Comparison of ENCODE assay signal across 12 mouse cellular contexts in the genomic region with DNA sequence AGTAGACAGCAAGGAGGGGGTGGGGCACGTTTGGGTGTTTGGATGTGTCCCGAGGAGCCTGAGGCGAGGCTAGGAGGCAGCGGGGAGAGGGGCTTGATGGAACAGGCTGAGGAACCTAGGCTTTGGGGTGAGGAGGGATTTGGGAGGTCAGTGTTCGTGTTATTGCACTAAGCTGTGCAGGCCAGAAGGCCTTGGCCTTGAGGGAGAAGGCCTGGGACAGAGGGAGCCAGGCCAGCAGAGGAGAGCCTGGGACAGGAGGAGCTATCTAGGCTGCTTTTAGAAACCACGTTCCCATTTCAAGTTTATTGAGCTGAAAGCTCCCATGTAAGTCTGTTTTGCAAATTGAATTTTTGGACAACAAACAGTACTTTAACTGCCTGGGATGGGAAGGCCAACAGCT. TPM values are rescaled to one million over a fixed set of nuclear protein-coding genes. Genes with fewer than 3 reads are reported as not detected.
A peak's percentile ranks its signal among the peaks of the same experiment; 100 is the strongest.
DNase-seq lines count a peak whose midpoint lies in the region.
"Had no signal": no experiment of that assay in that cellular context is flagged by ENCODE, and none has a peak within 500 bp of the region (broad histone marks: within the 10 kb centered on the region; RNA-seq: fewer than 3 reads in every experiment).

No protein-coding gene starts in this region.

- DNase-seq in adrenal gland, adult 2 months = peak; percentile 54
- no peak for DNase-seq in adrenal gland, adult 18-20 months (ENCODE audit: low spot score in 2 of 2)
- DNase-seq in adrenal gland, postnatal 14 days = peak; percentile 47
- no peak for DNase-seq in adrenal gland, postnatal 25 days
- DNase-seq in adrenal gland, postnatal 36 days = peak; percentile 44 to 57
- peak; percentile 13 for DNase-seq in skeletal muscle tissue, adult 2 months (ENCODE audit: low read depth, low spot score)
- no peak for DNase-seq in layer of hippocampus, postnatal 10 days (ENCODE audit: low spot score in 2 of 2)
- DNase-seq: cerebellum, adult 11-12 months; cerebellum, adult 2 months; cerebellum, adult 9-10 months; cerebellum, postnatal 10 days; forebrain, postnatal 0 days had no signal

RNA-seq across cellular contexts. Expression of a gene that starts 46.5 kb away (rescaled TPM):
- total RNA-seq in adrenal gland, adult 2 months (2021) = 10 to 100 TPM; 49.5 to 58.3 TPM
- polyA plus RNA-seq in adrenal gland, adult 2 months (2012; rRNA removed) = 87.7 and 90.7 TPM in 2 replicates
- 10 to 100 TPM; 43.2 to 60.8 TPM for total RNA-seq in adrenal gland, adult 18-20 months (2021)
- 39.3 and 51.3 TPM in 2 replicates for total RNA-seq in adrenal gland, postnatal 14 days (2021)
- total RNA-seq in adrenal gland, postnatal 25 days (2021) = 50.6 and 63.0 TPM in 2 replicates
- 10 to 100 TPM; 45.4 to 47.3 TPM for total RNA-seq in adrenal gland, postnatal 36 days (2021)
- total RNA-seq in layer of hippocampus, postnatal 10 days (2021) = 100 to 1,000 TPM; 220 to 257 TPM

Comparison
In these comparisons a context has a peak if more than half of its experiments do, and no peak if none do; other contexts are left out.
1. DNase-seq: peak in adrenal gland, adult 2 months (single experiment), adrenal gland, postnatal 14 days (single experiment), adrenal gland, postnatal 36 days (2 of 2) and skeletal muscle tissue, adult 2 months (single experiment); none in adrenal gland, adult 18-20 months (0 of 2), adrenal gland, postnatal 25 days (single experiment) and layer of hippocampus, postnatal 10 days (0 of 2).